Mouse (Mus musculus) MEL-GATA-1-ER (cell line): ENCODE results near the gene Ctxn1.
A peak's percentile ranks its signal among the peaks of the same experiment; 100 is the strongest.
"Not testable (repeated sequence)": the region's sequence is repeated elsewhere in the genome, so short reads cannot be mapped to it uniquely, and the experiment has no call there.

Experiments
- DNase-seq: peaks from one replicate; pipeline ENCODE4 v3.0.0-alpha.2; 2012; ENCODE audit warnings: low read depth; ENCODE audit errors: extremely low read depth

Gene Ctxn1

DNA sequence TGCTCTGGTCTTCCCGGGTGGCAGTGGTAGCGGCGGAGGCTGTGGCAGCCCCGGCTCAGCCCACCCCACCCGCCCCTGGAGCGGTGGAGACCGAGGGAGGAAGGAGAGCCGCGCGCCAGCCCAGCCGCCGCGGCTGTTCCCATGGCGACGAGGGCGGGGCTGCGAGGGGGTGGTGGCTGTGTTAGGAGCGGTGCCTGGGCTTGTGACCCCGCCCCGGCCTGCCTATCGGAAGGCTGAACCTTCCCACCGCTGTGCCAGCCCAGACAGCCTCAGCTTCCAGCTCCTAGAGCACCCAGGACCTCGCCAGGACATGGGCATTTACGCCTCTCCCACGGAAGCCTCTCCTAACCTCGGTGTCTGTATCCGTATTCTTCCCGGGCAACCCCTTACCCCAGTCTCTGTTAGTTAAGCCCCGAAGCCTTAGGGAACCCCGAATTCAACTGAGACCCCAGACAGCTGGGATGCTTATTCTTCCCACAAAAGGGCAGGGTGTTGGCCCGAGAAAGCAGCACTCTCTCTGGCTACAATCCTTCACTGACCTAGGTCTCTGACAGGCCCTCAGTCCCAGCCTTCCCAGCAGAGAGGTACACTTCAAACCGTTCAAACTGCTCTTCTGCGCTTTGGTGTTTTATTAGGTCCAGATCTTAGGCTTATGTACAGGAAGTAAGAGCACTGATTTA is at the start of gene Ctxn1:
Gene Ctxn1 (minus strand): TSS at position 150 of the 680 bp plus-strand sequence.
- no peak for DNase-seq

GRCm38 (mm10) chr8:4305838-4306237 is 46.8 kb upstream of the Ctxn1 start:
- peak; percentile 68 for DNase-seq

GRCm38 (mm10) chr8:4304124-4304547 is 45.1 kb upstream of the Ctxn1 start:
- peak; percentile 91 for DNase-seq

- DNase-seq, result peak; percentile 60
Observed at GRCm38 (mm10) chr8:4297822-4298221, 38.7 kb upstream of the Ctxn1 start.

DNA sequence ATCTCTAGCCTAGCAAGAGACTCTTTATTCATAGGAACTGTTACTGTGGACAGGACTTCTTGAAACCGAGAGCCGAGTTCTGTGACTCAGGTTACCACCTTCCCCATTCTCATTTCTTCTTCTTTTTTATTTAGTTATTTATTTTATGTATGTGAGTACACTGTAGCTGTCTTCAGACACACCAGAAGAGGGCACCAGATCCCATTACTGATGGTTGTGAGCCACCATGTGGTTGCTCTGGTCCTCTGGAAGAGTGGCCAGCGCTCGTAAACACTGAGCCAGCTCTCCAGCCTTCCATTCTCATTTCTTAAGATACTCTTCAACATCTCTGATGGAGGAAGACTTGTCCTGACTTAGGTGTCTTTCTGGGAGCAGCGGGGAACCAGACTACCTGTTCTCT is 33.7 kb upstream of the Ctxn1 start:
- DNase-seq, result no peak

DNA sequence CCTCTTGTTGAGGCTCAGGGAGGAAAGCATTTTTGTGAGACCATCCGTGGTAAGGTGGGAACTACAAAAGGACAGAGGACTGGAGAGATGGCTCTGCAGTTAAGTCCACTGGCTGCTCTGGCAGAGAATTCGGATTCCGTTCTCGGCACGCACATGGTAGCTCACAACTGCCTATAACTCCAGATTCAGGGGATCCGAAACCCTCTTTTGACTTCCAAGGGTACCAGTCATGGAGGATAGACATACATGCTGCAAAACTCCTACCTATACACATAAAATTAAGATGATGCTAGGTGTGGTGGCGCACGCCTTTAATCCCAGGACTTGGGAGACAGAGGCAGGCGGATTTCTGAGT is 17.0 kb upstream of the Ctxn1 start:
- DNase-seq, result no peak

GRCm38 (mm10) chr8:4275275-4276110 is 16.4 kb upstream of the Ctxn1 start, which contains the start of gene Timm44:
Timm44 (minus strand) TSS chr8:4275913.
- DNase-seq, result peak; percentile 86

GRCm38 (mm10) chr8:4269609-4270008 is 10.5 kb upstream of the Ctxn1 start:
- no peak for DNase-seq

- no peak for DNase-seq
Observed at GRCm38 (mm10) chr8:4267627-4268026, 8.6 kb upstream of the Ctxn1 start.

DNA sequence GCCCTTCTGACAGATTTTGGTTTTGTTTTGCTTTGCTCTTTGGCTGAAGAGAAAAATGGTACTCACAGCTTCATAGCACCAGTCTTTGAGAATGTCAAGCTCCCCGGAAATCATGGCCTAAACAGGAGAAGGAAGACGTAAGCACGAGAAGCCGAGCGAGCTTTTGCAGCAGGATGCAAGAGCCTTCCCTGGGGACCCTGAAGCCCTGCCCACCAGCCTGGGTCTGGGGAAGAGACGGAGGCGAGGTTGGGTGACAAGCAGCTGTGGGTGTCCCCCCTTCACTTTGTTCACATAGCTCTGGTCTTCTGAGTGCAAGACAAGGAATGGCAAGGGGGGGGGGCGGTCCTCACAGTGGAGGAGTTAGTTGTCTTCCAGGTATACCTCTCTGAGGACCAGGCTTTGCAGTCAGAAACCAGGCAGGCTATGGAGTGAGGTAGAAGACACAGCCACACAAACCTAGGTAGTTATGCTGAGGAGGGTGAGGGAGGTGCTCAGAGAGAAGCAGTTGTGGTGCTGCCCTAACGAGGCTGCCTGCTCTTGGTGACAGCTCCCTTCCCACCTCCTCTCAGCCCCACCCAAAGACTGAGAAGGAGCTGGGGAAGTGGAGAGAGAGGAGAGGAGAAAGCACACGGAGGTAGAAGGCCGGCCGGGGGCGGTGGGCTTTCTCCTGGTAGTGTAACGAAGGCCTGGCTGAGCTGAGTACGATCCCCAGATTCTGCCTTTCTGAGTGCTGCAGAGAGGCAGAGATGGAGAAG is 6.3 kb upstream of the Ctxn1 start:
- no peak for DNase-seq

DNA sequence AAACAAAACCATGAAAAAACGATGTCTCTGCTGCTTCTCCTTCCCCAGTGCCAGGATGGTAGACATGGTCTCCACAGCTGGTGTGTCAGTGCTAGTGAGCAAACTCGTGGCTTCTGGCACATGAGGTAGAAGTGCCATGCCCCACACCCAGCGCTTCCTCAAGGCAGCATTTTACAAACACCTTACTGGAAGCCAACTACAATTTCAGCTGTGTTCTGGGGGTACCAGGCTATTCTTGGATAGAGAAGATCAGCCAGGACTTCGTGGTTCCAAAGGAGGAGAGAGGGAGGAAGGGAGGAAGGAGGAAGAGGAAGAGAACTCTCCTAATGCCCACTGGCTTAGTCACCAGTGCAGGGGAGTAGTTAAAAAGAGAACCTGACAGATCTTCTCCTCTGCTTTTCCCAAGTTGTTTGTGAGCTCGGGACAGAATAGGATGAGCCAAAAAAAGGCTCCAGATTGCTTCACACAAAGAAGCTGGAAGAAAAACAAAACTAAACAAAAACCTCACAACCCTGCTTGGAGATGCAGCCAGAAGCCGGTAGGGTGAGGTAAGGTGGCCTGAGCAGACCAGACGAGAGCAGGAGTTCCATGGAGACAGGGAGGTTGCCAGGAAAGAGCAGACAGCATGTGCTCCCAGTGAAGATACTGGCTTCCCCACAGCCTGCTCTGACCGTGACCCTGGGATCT is 4.2 kb upstream of the Ctxn1 start:
- no peak for DNase-seq

- DNase-seq, result no peak
Observed at GRCm38 (mm10) chr8:4259805-4260170, 714 bp upstream of the Ctxn1 start.

GRCm38 (mm10) chr8:4258678-4259077 is 396 bp downstream of the Ctxn1 start:
- no peak for DNase-seq

- DNase-seq, result no peak
Observed at GRCm38 (mm10) chr8:4258233-4258632, 841 bp downstream of the Ctxn1 start.

- DNase-seq, result no peak
Observed at GRCm38 (mm10) chr8:4257350-4257749, 1.7 kb downstream of the Ctxn1 start.

DNA sequence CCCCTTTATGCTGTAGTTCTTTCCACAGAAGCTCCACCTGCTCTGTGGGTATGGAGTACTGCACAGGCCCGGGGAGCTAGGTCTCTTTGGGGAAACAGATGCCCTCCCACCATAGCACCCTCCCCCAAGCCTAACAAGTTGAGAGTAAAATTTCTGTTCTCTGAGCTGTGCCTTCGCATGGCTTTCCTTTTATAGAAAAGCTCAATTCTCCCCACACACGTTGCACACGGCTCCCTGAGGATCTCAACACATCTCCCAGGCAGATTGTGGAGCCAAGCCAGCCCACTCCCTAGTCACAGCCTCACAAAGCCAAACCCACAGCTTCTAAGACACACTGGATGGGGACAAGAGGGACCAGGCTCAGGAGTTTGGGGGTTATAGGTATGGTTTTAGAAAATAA is 2.2 kb downstream of the Ctxn1 start:
- no peak for DNase-seq

DNA sequence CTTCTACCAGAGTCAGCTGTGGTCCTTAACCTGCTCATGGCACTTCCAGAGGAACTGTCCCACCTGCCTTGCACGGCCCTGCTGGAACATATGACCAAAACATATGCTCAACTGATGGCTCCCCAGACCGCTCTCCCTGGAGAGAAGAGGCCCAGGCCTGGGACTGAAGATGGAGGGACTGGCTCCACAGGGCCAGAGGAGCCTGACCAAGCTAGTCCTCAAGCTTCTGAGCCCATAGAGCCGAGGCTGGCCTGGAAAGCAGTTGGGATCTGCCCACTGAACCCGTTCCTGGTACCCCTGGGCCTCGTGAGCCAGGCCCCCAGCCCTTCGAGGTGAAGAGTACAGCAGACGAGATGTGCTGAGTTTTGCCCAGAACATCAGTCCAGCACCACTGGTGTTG is 3.6 kb downstream of the Ctxn1 start:
- DNase-seq, result not testable (repeated sequence)

- no peak for DNase-seq
Observed at GRCm38 (mm10) chr8:4254001-4254400, 5.1 kb downstream of the Ctxn1 start.

DNA sequence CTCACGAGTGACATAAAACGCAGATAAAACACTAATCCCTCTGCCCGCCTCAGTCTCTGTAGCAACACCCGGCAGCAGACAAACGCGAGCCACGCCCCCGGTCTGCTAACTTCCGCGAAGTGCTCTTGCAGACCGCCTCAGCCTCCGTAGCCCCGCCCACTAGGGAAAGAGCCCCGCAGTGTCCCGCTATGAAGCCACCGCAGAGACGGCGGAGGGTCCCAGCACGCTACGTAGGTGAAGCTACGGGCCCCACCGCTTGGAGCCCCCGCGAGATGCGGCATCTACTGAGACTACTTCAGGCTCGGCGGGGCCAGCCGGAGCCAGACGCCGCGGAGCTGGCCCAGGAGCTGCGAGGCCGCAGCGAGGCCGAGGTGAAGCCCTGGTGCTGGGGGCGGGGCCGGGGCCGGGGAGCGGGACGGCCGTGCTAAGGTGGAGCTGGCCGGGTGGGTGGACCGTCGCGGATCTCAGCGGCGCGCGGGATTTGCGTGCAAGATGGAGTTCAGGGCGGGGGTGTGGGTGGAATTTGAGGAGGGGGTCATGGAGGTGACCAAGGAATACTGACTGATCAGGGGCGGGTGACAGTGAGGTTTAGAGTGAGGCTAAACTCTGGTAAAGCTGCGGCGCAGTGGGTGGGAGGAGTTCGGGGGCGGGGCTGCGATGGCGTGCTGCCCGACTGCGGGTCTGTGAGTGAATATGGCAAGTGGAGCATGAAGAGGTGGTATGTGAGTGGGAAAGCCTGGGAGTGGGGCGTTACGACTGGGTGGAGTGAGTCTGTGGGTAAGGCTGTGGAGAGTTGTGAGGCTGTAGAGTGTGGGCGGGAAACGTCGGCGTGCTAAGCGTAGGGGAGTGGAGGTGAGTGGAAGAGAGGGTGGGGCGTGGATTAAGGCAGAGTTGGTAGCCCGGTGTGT is 5.9 kb downstream of the Ctxn1 start, which contains the start of gene Snapc2:
Gene Snapc2 (plus strand): TSS at position 147 of the 908 bp plus-strand sequence.
- peak; percentile 86 for DNase-seq

GRCm38 (mm10) chr8:4252116-4252760 is 6.8 kb downstream of the Ctxn1 start:
- no peak for DNase-seq
